Mouse (Mus musculus): ENCODE measurements at regions not wholly inside any gene's neighbourhood (a gene's known extent, or its start where the extent isn't known, plus 50 kb on each side); places are given as distances from the start of the nearest gene placed in this dataset.

- DNase-seq (ENCODE audit: low spot score), result no peak
These were observed 579.2 kb upstream of the Gm26657 start for GRCm38 (mm10) chr4:56160551-56161256.

DNA sequence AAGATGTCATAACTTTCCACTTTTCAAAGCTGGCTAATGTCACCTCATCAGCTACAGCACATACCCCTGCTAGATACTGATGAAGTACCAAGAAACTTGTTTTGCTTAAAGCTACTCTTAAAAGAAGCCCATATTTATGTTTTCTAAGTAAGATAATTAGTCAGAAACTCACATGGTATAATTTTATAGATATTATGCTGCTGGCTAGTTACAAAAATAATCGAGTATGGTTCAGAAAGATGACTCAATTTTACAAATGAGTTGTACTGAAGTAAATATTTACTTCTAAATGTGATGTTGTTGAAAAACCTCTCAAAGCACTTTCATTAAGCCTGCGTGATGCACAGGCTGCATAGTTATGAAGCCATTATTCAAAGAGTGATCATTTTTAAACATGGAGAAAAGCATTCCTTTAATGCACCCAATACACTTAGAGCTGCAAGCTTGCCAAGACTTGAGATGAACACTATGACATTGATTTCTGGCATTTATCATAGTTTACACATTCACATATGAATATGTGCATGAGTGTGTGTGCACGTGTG, 582.3 kb upstream of the Gm26657 start:
- no peak for DNase-seq (ENCODE audit: low spot score)

- no peak for DNase-seq (ENCODE audit: low spot score)
These were observed 589.2 kb upstream of the Gm26657 start for GRCm38 (mm10) chr4:56150716-56151115.

GRCm38 (mm10) chr4:56143827-56144226, 596.0 kb upstream of the Gm26657 start:
- no peak for DNase-seq (ENCODE audit: low spot score)

DNA sequence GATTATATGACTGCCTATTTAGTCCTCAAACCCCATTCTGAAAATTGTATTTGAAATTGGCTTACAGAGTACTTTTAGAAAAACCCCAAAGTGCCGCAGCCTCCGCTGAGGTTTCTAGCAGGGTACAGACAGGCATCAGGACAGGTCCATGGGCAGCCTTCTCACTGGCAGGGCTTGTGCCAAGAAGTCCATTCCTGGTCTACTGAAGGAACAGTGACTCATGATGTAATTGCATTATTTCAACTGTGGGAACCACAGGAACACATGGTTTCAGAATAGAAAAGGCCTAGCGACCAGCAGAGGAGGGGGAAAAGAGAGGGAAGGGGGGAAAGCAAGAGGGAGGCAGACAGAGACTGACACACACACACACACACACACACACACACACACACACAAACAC, 603.0 kb upstream of the Gm26657 start:
- DNase-seq (ENCODE audit: low spot score), result no peak

- DNase-seq (ENCODE audit: low spot score), result no peak
These were observed 602.1 kb upstream of the Klf4 start for GRCm38 (mm10) chr4:56134350-56134749.

DNA sequence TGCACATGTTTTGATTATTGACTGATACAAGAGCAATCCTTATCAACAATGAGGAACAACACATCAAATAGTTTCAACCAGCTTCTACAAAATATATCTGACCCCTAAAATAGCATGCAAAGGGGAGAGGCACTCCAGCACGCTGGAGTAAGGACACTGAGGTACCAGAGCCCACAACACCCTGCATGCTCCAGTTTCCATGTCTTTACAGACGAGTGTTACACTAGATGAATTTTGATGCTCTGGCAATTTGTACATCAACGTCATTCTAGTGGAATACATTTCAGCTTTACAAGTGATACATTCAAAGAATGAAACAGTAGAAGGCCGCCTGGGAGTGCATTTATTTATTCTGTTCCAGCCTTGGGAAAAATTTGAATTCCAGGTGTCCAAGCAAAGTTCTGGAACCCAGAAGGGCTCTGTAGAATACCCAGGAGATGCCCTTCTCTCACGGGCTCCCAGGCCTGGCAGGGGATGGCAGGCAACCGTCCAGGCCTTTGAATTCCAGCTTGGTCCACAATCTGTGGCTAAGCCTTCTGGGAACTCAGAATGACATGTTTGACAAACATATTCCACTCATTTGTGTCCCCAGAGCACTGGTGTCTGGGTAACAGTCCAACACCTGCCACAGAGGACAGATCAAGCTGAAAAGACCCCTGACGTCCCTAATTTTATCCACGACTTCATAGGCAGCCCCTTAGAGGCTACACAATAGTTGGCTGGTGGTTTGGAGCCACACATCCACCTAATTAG, 595.6 kb upstream of the Klf4 start:
- DNase-seq (ENCODE audit: low spot score), result no peak

- DNase-seq (ENCODE audit: low spot score), result no peak
These were observed 592.2 kb upstream of the Klf4 start for GRCm38 (mm10) chr4:56124515-56124914.

- DNase-seq (ENCODE audit: low spot score), result no peak
These were observed 589.9 kb upstream of the Klf4 start for GRCm38 (mm10) chr4:56122198-56122597.

DNA sequence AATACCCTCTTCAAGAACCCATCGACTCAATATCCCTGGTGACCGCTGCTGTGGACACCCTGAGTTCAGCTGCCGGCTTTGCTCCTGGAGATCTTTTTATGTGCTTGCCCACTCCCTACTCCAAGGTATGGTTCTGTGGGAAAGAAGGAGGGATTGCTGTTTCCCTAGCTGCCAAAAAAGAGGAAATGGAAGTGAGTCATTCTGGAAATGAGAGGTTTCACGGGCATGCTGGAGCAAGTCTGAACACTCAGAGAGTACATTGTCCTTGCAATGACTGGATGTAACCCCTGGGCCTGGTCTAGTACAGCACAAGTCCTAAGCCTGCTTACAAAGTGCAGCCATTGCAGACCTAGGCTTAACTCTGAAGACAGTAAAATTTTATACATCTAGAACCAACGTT, 589.4 kb upstream of the Klf4 start:
- DNase-seq (ENCODE audit: low spot score), result no peak

DNA sequence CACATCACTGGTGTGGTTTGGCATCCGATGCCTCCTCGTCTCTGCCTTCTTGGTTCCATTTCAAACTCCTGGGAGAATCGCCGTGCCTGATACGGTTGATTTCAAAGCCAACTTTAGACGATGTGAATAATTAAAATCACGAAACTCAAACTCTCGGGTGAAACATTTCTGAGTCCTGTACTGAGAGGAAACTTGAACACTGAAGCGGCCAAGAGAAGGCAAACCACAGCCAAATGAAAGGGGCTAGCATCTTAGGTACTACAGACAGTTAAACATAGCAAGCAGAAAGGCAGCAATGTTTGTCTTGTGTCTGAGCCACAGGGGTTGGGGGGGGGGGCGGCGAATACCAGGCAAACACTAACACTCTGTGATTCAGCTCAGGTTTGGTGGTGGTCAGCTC, 588.1 kb upstream of the Klf4 start:
- DNase-seq (ENCODE audit: low spot score), result no peak

GRCm38 (mm10) chr4:56113701-56114196, 581.5 kb upstream of the Klf4 start:
- peak; percentile 26 for DNase-seq (ENCODE audit: low spot score)

GRCm38 (mm10) chr4:56112931-56113700, 580.9 kb upstream of the Klf4 start:
- no peak for DNase-seq (ENCODE audit: low spot score)

DNA sequence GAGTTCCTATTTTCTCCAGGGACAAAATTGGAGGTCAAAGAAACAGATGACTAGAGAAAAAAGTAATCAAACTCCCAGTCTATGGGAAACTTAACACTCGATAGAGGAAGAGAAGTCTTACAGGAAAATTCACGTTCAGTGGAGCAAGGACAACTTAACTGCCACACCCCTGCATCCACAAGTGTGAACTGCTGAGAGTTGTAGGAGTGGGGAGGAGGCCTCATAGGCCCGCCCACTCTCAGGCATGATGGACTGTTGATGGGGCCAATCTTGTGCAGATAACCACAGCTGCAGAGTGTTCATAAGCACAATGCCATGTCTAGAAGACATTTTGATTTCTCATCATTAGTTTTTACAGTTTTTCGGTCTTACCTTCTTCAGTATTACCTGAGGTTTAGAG, 574.7 kb upstream of the Klf4 start:
- no peak for DNase-seq (ENCODE audit: low spot score)

- DNase-seq (ENCODE audit: low spot score), result no peak
These were observed 570.0 kb upstream of the Klf4 start for GRCm38 (mm10) chr4:56102314-56102713.

DNA sequence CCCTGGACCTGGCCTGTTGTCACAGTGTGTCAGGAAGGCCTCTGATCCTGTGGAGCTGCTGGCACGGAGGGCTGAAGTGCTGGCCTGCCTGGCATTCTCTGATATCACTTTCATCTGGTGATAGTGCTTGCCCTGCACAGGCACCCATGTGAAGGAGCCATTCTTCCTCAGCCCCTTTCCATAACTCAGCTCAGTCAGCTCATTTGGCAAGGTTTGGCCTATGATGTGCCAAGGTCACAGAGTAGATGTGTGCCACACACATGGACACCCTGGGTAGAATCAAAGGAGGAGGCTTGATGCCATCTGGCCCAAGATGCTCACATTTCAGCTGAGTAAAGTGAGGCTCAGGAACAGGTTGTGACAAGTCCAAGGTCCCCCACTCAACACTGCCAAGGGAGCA, 558.5 kb upstream of the Klf4 start:
- no peak for DNase-seq (ENCODE audit: low spot score)

DNA sequence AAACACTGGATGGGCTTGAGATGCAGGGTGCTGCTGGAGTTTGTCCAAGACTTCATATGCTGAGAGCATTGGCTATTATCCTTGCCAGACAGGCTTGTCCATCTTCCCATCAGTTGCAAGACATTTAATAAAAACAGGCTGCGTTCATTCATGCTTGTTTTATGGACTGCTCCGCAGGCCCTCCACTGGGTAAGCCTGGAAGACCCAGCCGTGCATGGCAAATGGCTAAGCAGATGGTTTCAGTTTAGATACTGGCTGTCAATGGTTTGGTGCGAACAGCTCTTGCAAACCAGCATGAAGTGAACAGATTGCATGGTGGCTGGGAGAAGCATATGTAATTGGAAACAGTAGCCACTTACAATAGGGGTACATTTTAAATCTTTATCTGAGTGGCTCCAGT, 556.4 kb upstream of the Klf4 start:
- peak; percentile 63 for DNase-seq (ENCODE audit: low spot score)

- DNase-seq (ENCODE audit: low spot score), result no peak
These were observed 554.0 kb upstream of the Klf4 start for GRCm38 (mm10) chr4:56086306-56086705.

GRCm38 (mm10) chr4:56084205-56084604, 551.9 kb upstream of the Klf4 start:
- no peak for DNase-seq (ENCODE audit: low spot score)

DNA sequence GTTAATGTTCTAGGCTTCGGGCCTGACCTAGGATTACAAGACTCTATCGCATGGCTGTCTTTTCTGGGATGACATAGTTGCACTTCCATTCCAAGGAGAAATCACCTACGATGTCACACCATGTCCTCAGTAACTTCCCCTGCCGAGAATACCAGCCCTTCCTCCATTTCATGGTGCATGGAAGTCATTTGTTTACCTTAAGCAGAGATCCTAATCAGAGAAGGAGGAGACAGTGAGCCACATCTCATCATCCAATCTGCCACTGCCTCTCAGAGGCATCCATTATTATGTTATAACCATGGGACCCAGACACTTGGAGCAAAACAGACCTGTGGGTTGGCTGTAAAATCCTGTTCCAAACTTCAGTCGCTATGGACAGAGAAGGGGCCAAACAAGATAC, 550.1 kb upstream of the Klf4 start:
- DNase-seq (ENCODE audit: low spot score), result no peak

- no peak for DNase-seq (ENCODE audit: low spot score)
These were observed 548.7 kb upstream of the Klf4 start for GRCm38 (mm10) chr4:56080960-56081359.

GRCm38 (mm10) chr4:56070664-56071334, 538.5 kb upstream of the Klf4 start:
- DNase-seq (ENCODE audit: low spot score), result no peak
